Mouse (Mus musculus): ENCODE data around the gene Plek2. TPM values are rescaled to one million over a fixed set of nuclear protein-coding genes. Genes with fewer than 3 reads are reported as not detected.

The Plek2 gene
- polyA plus RNA-seq, 1 experiment, result 1.4 TPM

- H3K4me3 ChIP-seq (replicated peaks; ENCODE audit: extremely low read depth, low read depth, low read length), result no peak overlapping the region
- no peaks in the 10 kb centered on the region for H3K4me1 ChIP-seq (ENCODE audit: control insufficient read depth, insufficient read depth, low read length)
- DNase-seq, result no peak
- TF ChIP-seq CTCF (IDR thresholded peaks at IDR 0.05; ENCODE audit: insufficient read depth, low read length), result no peak
- no peak for TF ChIP-seq POLR2A (IDR thresholded peaks at IDR 0.05; ENCODE audit: borderline replicate concordance, extremely low read depth, low read depth, low read length)
- WGBS, result 84% methylated on average over 2 of the region's 2 CpGs
Measured at GRCm38 (mm10) chr12:78891149-78891548, 15.6 kb downstream of the Plek2 start.

DNA sequence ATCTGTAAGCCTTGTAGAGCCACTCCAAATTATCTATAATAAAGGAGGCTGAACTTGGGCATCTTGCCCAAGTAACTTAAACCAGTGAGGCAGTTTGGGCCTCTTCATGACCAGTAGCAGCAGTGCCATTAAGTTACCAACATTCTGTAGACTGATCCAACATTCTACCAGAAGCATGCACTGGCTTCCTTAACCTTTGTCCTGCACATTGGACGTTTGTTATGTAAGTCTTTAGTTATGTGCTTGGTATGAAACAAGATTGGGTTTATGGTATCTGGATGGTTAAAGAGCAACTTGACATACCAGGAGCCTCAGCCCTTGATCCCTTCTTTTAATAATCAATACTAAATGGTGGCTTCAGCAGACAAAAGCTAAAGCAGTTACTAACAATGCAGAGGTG, 16.7 kb downstream of the Plek2 start:
- TF ChIP-seq POLR2A (IDR thresholded peaks at IDR 0.05; ENCODE audit: borderline replicate concordance, extremely low read depth, low read depth, low read length) (no peak), CTCF (IDR thresholded peaks at IDR 0.05; ENCODE audit: insufficient read depth, low read length) (no peak)
- no peak for DNase-seq
- Histone ChIP-seq H3K4me1 (ENCODE audit: control insufficient read depth, insufficient read depth, low read length) (no peaks in the 10 kb centered on the region), H3K4me3 (replicated peaks; ENCODE audit: extremely low read depth, low read depth, low read length) (no peak overlapping the region)
- 64% methylated on average over 1 of the region's 1 CpGs for WGBS

DNA sequence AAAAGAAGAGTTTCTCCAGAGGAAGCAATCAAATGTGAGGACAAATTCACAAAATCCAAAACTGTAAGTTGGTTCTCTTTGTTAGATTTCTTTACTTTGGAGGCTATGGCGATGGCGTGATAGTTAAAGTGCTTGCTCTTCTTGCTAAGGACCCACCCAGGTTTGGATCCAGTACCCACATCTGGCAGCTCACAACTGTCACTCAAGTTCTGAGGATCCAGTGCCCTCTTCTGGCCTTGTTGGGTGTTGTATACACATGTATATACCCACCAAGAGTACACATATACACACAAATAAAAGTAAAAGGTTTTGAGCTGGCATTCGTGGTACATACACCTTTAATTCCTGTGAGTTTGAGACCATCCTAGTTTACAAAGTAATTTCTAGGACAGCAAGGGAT, 32.2 kb downstream of the Plek2 start:
- H3K4me1 ChIP-seq (ENCODE audit: control insufficient read depth, insufficient read depth, low read length), result no peaks in the 10 kb centered on the region
- 94% methylated on average over 3 of the region's 3 CpGs for WGBS
- no peak overlapping the region for H3K4me3 ChIP-seq (replicated peaks; ENCODE audit: extremely low read depth, low read depth, low read length)
- no peak for DNase-seq
- TF ChIP-seq CTCF (IDR thresholded peaks at IDR 0.05; ENCODE audit: insufficient read depth, low read length) (no peak), POLR2A (IDR thresholded peaks at IDR 0.05; ENCODE audit: borderline replicate concordance, extremely low read depth, low read depth, low read length) (no peak)

- no peak overlapping the region for H3K4me3 ChIP-seq (replicated peaks; ENCODE audit: extremely low read depth, low read depth, low read length)
- no peak for DNase-seq
- WGBS, result 68% methylated on average over 1 of the region's 1 CpGs
- H3K4me1 ChIP-seq (ENCODE audit: control insufficient read depth, insufficient read depth, low read length), result no peaks in the 10 kb centered on the region
- no peak for TF ChIP-seq CTCF (IDR thresholded peaks at IDR 0.05; ENCODE audit: insufficient read depth, low read length)
- TF ChIP-seq POLR2A (IDR thresholded peaks at IDR 0.05; ENCODE audit: borderline replicate concordance, extremely low read depth, low read depth, low read length), result no peak
Measured at GRCm38 (mm10) chr12:78868115-78868514, 38.6 kb downstream of the Plek2 start.

DNA sequence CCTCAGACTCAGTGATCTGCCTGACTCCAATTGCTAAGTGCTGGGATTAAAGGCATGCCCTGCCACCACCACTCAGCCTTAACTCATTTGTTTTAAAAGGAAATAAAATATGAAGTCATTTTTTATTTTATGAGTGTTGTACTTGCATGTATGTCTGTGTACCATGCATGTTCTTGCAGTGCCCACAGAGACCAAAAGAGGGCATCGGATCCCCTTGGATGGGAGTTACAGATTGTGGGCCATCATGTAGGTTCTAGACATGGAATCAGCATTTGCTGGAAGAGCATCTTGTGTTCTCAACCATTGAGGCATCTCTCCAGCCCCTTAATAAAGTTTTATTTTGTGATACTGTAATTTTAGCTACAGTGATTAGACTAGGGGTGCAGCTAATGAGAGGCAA, 41.3 kb downstream of the Plek2 start:
- no peak for TF ChIP-seq CTCF (IDR thresholded peaks at IDR 0.05; ENCODE audit: insufficient read depth, low read length)
- TF ChIP-seq POLR2A (IDR thresholded peaks at IDR 0.05; ENCODE audit: borderline replicate concordance, extremely low read depth, low read depth, low read length), result no peak
- H3K4me3 ChIP-seq (replicated peaks; ENCODE audit: extremely low read depth, low read depth, low read length), result no peak overlapping the region
- peaks cover 4% of the 10 kb centered on the region; the same call in 1 of the 2 replicates for H3K4me1 ChIP-seq (ENCODE audit: control insufficient read depth, insufficient read depth, low read length)
- 100% methylated on average over 1 of the region's 1 CpGs for WGBS
- no peak for DNase-seq

- H3K4me3 ChIP-seq (replicated peaks; ENCODE audit: extremely low read depth, low read depth, low read length), result peak overlapping the region; percentile 97
- H3K4me1 ChIP-seq (ENCODE audit: control insufficient read depth, insufficient read depth, low read length), result peaks cover 9% of the 10 kb centered on the region
- WGBS, result under 1% methylated on average over 22 of the region's 22 CpGs
- TF ChIP-seq CTCF (IDR thresholded peaks at IDR 0.05; ENCODE audit: insufficient read depth, low read length) (no peak), POLR2A (IDR thresholded peaks at IDR 0.05; ENCODE audit: borderline replicate concordance, extremely low read depth, low read depth, low read length) (no peak)
- no peak for DNase-seq
Measured at GRCm38 (mm10) chr12:78862254-78862730, 44.5 kb downstream of the Plek2 start.

DNA sequence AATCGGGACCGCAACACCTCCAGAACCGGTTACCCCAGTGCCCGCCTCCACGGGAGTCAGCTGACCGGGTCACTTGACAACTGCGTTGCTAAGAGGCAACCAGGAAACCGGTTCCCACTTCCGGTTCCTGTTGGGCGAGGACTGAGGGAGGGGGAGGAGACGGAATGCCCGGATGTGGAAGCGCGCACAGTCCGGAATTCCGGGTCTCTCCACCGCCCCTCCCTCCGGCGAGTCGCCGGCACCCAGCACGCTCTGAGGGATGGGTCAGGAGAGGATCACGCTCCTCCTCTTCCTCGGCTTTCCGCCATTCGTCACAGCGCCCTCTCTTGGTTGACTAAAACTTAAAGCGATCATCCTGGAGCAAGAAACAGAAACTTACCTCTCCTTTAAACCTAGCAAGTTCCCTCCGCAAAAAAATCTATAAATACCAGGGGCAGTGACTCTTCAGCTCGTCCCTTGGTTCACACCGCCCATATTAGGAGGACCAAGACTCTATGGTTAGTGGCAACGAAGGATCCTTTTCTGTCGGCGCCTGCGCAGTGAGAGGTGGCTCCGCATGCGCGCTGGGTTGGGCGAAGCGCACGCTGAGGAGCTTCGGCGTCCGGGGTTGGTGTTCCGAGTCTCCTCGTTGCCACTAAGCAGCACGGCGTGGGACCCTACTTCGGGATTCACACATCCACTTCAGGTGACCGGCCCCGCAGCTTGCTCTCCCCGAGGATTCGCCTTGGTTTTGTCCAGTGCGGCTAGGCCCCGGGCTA, 45.1 kb downstream of the Plek2 start, which contains the start of the genes Atp6v1d and Eif2s1:
Atp6v1d (minus strand) TSS at position 143 of the 758 bp plus-strand sequence.
Eif2s1 (plus strand) TSS at position 324 of the 758 bp plus-strand sequence.
- peak; percentile 85; the same call in 1 of the 2 replicates for TF ChIP-seq POLR2A (IDR thresholded peaks at IDR 0.05; ENCODE audit: borderline replicate concordance, extremely low read depth, low read depth, low read length)
- TF ChIP-seq CTCF (IDR thresholded peaks at IDR 0.05; ENCODE audit: insufficient read depth, low read length), result peak; percentile 72
- peak within 1 kb of the TSS; percentile 97 for H3K4me3 ChIP-seq (replicated peaks; ENCODE audit: extremely low read depth, low read depth, low read length)
- WGBS, result under 1% methylated on average over 55 of the region's 55 CpGs
- peak; percentile 97 for DNase-seq
- peaks cover 9% of the 10 kb centered on the region for H3K4me1 ChIP-seq (ENCODE audit: control insufficient read depth, insufficient read depth, low read length)

DNA sequence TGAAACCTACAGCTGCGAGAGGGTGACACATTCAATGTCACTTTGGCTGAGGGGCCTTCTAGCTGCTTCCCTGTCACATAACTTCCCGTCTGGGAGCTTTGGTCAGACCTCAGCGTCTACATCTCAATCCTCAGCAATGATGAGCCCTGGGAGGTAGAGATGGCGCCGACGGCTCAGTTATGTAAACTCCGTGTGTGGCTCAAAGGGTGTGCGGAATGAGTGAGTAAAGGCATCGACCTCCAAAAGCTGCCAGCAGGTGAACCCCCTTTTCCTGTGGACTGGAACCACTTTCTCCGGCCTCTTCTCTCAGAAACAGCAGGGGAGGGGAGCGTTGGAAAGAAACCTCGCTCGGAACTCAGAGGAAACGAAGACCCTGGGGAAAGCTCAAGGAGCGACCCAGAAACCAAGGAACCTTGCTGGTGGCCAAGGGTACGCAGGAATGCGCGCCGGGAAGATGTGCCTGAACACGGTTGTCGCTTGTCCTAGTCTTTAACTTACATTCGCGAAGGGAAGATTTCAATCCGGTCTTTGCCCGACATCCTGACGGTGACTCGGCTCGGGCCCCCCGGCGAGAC, 45.8 kb downstream of the Plek2 start:
- peak overlapping the region; percentile 91 for H3K4me3 ChIP-seq (replicated peaks; ENCODE audit: extremely low read depth, low read depth, low read length)
- TF ChIP-seq CTCF (IDR thresholded peaks at IDR 0.05; ENCODE audit: insufficient read depth, low read length) (no peak), POLR2A (IDR thresholded peaks at IDR 0.05; ENCODE audit: borderline replicate concordance, extremely low read depth, low read depth, low read length) (peak; percentile 78)
- WGBS, result under 1% methylated on average over 30 of the region's 30 CpGs
- no peak for DNase-seq
- H3K4me1 ChIP-seq (ENCODE audit: control insufficient read depth, insufficient read depth, low read length), result peaks cover 9% of the 10 kb centered on the region

GRCm38 (mm10) chr12:78848246-78848645, 58.5 kb downstream of the Plek2 start:
- no peak for DNase-seq
- 81% methylated on average over 4 of the region's 4 CpGs for WGBS
- Histone ChIP-seq H3K4me3 (replicated peaks; ENCODE audit: extremely low read depth, low read depth, low read length) (no peak overlapping the region), H3K4me1 (ENCODE audit: control insufficient read depth, insufficient read depth, low read length) (no peaks in the 10 kb centered on the region)
- no peak for TF ChIP-seq CTCF (IDR thresholded peaks at IDR 0.05; ENCODE audit: insufficient read depth, low read length)
- TF ChIP-seq POLR2A (IDR thresholded peaks at IDR 0.05; ENCODE audit: borderline replicate concordance, extremely low read depth, low read depth, low read length), result no peak
